Mouse (Mus musculus) megakaryocyte progenitor cell, adult 5-6 weeks (primary cell): Measurements from ENCODE around the gene Uts2b. TPM values are rescaled to one million over a fixed set of nuclear protein-coding genes. Genes with fewer than 3 reads are reported as not detected.
A peak's percentile ranks its signal among the peaks of the same experiment; 100 is the strongest.

Experiments
- ATAC-seq: replicated peaks from 2 replicates; pipeline ENCODE4 v1.8.0; 2016; ENCODE audit warnings: mild to moderate bottlenecking, moderate TSS enrichment, inconsistent platforms; ENCODE audit not compliant: poor library complexity
- total RNA-seq, 2 experiments: library from RNA; stranded (forward) in 1 of 2; stranded (reverse) in 1 of 2; fragments of 157-497, 149-512 nt in 1 of 2; fragments of 200-1000 nt in 1 of 2; gene quantifications; 2 replicates each; pipeline versions ENCODE4 v1.2.3 to v1.2.4; 2015 to 2017

Uts2b gene
- total RNA-seq (2015), result not detected in 2 replicates
- not detected in 2 replicates for total RNA-seq (2017)

GRCm38 (mm10) chr16:27370191-27370590 is at the start of gene Uts2b:
Gene Uts2b, minus strand, starts transcription at chr16:27370239.
- ATAC-seq, result no peak

- ATAC-seq, result peak; percentile 92
Observed at GRCm38 (mm10) chr16:27417632-27418031, 47.6 kb upstream of the Uts2b start.

- no peak for ATAC-seq
Observed at GRCm38 (mm10) chr16:27416937-27417584, 47.0 kb upstream of the Uts2b start.

- no peak for ATAC-seq
Observed at GRCm38 (mm10) chr16:27404107-27404506, 34.1 kb upstream of the Uts2b start.

GRCm38 (mm10) chr16:27401579-27401978 is 31.5 kb upstream of the Uts2b start:
- ATAC-seq, result peak; percentile 63

- no peak for ATAC-seq
Observed at GRCm38 (mm10) chr16:27399719-27400253, 29.7 kb upstream of the Uts2b start.

GRCm38 (mm10) chr16:27399026-27399718 is 29.1 kb upstream of the Uts2b start:
- ATAC-seq, result peak; percentile 52; the same call in 1 of the 2 replicates

GRCm38 (mm10) chr16:27396951-27397350 is 26.9 kb upstream of the Uts2b start:
- no peak for ATAC-seq

GRCm38 (mm10) chr16:27395251-27396037 is 25.4 kb upstream of the Uts2b start:
- ATAC-seq, result no peak

- no peak for ATAC-seq
Observed at GRCm38 (mm10) chr16:27391845-27392244, 21.8 kb upstream of the Uts2b start.

- ATAC-seq, result no peak
Observed at GRCm38 (mm10) chr16:27390306-27390705, 20.3 kb upstream of the Uts2b start.

GRCm38 (mm10) chr16:27389534-27390282 is 19.7 kb upstream of the Uts2b start:
- ATAC-seq, result no peak; the same call in 1 of the 2 replicates

GRCm38 (mm10) chr16:27388761-27389451 is 18.9 kb upstream of the Uts2b start, which contains the start of gene Ccdc50:
Gene Ccdc50, plus strand, starts transcription at chr16:27388869.
- peak; percentile 78 for ATAC-seq

GRCm38 (mm10) chr16:27387634-27388611 is 17.9 kb upstream of the Uts2b start:
- peak; percentile 53 for ATAC-seq

- ATAC-seq, result no peak
Observed at GRCm38 (mm10) chr16:27386850-27387407, 16.9 kb upstream of the Uts2b start.

GRCm38 (mm10) chr16:27385649-27386048 is 15.6 kb upstream of the Uts2b start:
- ATAC-seq, result no peak

- no peak for ATAC-seq
Observed at GRCm38 (mm10) chr16:27384893-27385603, 15.0 kb upstream of the Uts2b start.

- ATAC-seq, result no peak
Observed at GRCm38 (mm10) chr16:27382217-27382616, 12.2 kb upstream of the Uts2b start.
